Mouse (Mus musculus) frontal cortex, postnatal 10 days (tissue): ENCODE measurements around the gene Tekt1.
A peak's percentile ranks its signal among the peaks of the same experiment; 100 is the strongest.
"Not testable (repeated sequence)": the region's sequence is repeated elsewhere in the genome, so short reads cannot be mapped to it uniquely, and the experiment has no call there.

ENCODE experiments used
- DNase-seq, 2 experiments: peaks; one replicate each; pipeline ENCODE4 v3.0.0; 2022; ENCODE audit warnings: low spot score in 2 of 2, mixed read lengths in 1 of 2

Tekt1 gene

GRCm38 (mm10) chr11:72389407-72390142 lies 27.3 kb upstream of the Tekt1 start:
- DNase-seq: no peak

GRCm38 (mm10) chr11:72388113-72388529 lies 25.9 kb upstream of the Tekt1 start:
- no peak for DNase-seq

- DNase-seq: no peak
Measured at GRCm38 (mm10) chr11:72379351-72379750, 17.1 kb upstream of the Tekt1 start.

GRCm38 (mm10) chr11:72378222-72378621 lies 16.0 kb upstream of the Tekt1 start:
- no peak for DNase-seq

- DNase-seq: no peak
Measured at GRCm38 (mm10) chr11:72376562-72376961, 14.3 kb upstream of the Tekt1 start.

- DNase-seq: no peak
Measured at GRCm38 (mm10) chr11:72369904-72370672, 7.8 kb upstream of the Tekt1 start.

GRCm38 (mm10) chr11:72367934-72368674 lies 5.9 kb upstream of the Tekt1 start:
- DNase-seq: no peak

- no peak for DNase-seq
Measured at GRCm38 (mm10) chr11:72366126-72366525, 3.9 kb upstream of the Tekt1 start.

- no peak for DNase-seq
Measured at GRCm38 (mm10) chr11:72364526-72364925, 2.3 kb upstream of the Tekt1 start.

- DNase-seq: no peak
Measured at GRCm38 (mm10) chr11:72363523-72364240, 1.4 kb upstream of the Tekt1 start.

- peak; percentile 42 to 71 for DNase-seq
Measured at GRCm38 (mm10) chr11:72361385-72362346, 576 bp downstream of the Tekt1 start.

- peak in 1 of 2 experiments; percentile 58 for DNase-seq
Measured at GRCm38 (mm10) chr11:72354971-72355728, 7.1 kb downstream of the Tekt1 start.

GRCm38 (mm10) chr11:72353186-72353585 lies 9.1 kb downstream of the Tekt1 start:
- DNase-seq: no peak

- no peak for DNase-seq
Measured at GRCm38 (mm10) chr11:72352272-72352671, 10.0 kb downstream of the Tekt1 start.

GRCm38 (mm10) chr11:72349652-72350051 lies 12.6 kb downstream of the Tekt1 start:
- DNase-seq: no peak

- no peak for DNase-seq
Measured at GRCm38 (mm10) chr11:72349016-72349415, 13.2 kb downstream of the Tekt1 start.

- DNase-seq: no peak
Measured at GRCm38 (mm10) chr11:72348563-72348962, 13.7 kb downstream of the Tekt1 start.

GRCm38 (mm10) chr11:72344486-72344885 lies 17.8 kb downstream of the Tekt1 start:
- DNase-seq: no peak

- DNase-seq: peak in 1 of 2 experiments; percentile 39
Measured at GRCm38 (mm10) chr11:72343904-72344303, 18.3 kb downstream of the Tekt1 start.

GRCm38 (mm10) chr11:72343238-72343625 lies 19.0 kb downstream of the Tekt1 start:
- not testable (repeated sequence) for DNase-seq
